Mouse (Mus musculus) layer of hippocampus, postnatal 36 days (tissue): ENCODE results near the gene Pdha2. TPM values are rescaled to one million over a fixed set of nuclear protein-coding genes. Genes with fewer than 3 reads are reported as not detected.

Experiments used
- DNase-seq, 2 experiments: peaks; one replicate each; pipeline ENCODE4 v3.0.0; 2022
- total RNA-seq, 2 experiments: library from RNA; stranded (reverse); gene quantifications; 2 replicates each; pipeline ENCODE4 v1.2.3; 2021

Gene Pdha2
- not detected for total RNA-seq

DNA sequence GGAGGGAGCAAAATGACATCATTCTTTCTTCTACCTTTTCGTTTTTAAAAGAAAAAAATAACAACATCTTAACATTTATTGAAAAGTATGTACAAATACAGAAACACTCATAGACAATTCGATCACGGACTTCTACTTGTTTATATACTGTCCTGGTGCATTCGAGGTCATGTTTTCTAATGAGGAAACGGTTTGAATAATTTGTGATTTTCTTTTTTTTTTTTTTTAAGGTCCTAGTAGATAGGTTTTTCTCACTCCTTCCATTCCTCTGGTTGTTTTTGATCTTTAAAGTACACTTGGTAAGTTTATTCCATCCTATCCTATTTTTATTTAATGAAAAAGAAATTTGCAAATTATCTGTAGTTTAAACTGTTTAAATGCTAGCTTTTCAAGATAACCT, at the start of gene Pdha2:
Gene Pdha2 (minus strand): TSS at position 101 of the 400 bp plus-strand sequence.
- DNase-seq: no peak

DNA sequence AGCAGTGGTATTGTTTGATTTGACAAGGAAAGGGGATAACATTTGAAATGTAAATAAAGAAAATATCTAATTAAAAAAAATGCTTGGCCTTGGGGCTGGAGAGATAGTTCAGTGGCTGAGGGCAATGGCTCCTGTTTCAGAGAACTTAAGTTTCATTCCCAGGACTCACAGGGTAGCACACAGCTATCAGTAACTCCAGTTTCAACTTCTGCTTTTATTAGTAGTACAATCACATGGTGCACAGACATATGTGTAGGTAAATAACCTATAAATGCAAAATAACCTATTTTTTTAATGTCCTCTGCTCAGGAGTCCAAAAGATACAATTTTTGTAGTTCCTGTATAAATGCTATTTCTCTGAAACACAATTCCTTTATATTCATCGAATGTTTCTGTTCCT, 48.4 kb upstream of the Pdha2 start:
- no peak for DNase-seq

DNA sequence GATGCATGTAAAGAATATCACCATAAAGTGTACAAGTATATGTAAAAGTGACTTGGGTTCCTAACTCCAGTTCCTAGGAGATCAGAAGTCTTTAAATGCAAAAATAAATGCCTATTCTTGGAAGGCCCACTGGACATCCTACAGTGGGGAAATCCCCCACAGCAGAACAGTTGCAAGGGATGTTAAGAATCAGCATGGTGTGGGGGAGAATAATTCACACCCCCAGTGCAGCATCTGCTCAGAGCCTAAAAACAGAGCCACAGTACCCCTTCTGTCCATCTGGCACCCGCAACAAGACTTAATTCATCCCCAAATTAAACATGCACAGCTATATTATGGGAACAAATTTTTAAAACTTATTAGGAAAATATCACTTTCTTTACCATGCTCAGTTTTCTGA, 39.3 kb upstream of the Pdha2 start:
- DNase-seq: peak; percentile 17 to 29

DNA sequence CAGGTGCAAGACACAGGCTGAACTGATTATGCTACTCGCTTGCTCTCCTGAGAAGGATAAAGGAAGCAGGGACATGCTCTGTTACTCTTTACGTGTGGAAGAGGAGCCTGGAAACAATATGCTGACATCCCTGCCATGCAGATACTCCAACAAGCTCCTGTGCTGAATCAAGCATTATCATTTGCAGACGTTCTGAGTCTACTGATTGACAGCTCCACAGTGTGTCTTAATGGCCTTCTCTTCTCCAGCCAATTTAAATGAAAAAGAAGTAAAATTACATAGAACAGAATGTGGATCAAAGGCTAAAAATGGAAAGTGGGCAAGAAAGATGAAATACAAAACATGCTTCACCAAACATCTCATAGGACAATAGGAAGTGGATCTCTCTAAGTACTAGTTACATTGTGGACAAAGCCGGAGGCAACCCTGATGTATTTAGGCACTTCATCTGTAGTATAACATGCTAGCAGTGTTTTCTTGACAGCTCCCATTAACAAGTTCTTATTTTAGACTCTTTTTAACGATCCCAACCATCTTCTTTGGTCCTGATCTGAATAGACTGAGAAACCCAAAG, 32.7 kb upstream of the Pdha2 start:
- no peak for DNase-seq

DNA sequence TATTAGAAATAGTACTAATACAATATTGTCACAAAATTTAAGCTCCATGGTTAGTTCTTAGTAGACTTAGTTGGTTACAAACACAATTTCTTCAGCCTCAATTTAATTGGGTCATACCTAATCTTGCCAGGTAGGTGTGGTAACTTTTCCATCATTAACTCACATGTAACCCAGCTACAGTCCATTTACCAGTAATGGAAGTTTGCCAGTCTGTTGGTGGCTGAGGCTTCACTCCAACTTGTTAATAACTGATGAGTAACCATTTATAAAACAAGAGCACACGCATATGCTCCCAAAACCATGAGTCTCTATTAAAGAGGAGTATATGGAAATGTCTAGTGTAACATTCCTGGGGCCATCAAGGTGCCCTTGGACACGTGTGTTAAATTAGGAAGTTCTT, 25.9 kb upstream of the Pdha2 start:
- no peak for DNase-seq

DNA sequence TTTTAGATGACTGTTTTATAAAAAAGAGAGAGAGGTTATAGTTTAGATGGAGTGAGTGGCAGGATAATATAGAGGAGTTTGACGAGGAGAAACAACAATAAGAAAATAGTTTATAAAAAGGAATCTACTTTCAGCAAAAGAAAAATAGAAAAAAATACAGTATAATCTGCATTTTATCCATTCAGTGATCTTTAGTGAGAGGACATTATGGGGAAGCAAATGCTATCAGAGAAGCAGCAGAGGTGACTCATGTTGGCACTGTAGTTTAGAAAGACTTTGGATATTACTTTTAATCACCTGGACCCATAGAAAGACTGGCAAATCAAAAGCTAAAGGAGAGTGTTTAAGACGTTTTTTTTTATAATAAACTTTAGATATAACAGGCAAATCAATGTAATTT, 17.0 kb upstream of the Pdha2 start:
- no peak for DNase-seq

DNA sequence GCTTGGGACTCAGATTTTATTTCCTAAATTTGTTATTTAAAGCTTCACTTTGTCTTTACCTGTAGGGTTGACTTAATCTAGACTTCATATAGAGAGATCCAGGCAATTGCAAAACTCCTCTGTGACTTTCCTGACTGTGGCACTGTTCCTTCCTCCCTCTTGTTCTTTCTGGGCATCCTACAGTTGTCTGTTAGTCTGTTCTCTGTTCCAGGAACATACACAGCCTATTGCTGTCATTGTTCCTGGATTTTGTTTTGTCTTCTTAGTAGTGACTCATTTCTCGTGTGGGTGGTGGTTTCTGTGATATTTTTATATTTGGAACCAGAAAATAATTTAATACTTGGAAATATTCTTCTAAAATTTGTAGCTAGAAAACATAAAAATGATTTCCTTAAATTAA, 10.2 kb upstream of the Pdha2 start:
- DNase-seq: no peak

DNA sequence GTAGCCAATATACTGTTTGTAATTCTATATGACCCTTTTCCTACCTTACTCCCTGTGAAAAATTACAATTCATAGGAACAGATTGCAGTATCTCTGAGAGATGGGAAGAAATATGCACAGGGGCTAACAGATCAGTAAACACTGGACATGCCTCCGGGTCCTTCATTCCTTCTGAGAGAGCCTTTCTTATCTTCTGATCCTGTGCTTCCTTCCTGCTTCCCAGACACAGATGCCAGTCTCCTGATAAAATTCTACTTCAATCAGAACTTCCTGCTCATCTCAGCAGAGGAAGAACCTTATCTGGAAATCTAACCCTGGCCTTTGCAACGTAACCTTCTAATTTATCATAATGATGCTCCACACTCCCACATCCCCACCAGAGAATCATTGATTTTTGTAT, 6.4 kb upstream of the Pdha2 start:
- DNase-seq: no peak

DNA sequence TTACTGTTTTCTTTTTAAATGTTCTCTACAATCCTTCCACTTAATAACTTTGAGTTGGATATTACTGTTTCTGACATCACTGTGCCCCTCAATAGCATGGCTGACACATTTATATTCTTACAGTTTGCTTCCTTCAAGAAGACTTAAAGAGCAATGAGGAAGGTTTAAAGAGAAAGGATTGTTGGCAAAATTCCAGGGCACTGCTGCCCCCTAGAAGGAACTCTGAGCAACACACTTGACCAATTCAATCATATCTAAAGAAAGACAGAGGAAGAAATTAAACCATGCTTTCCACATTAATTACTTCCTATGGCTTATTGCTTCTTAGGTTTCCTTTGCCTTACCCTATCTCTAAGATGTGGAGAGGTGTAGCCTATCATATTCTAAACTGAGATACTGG, 4.8 kb upstream of the Pdha2 start:
- DNase-seq: no peak

DNA sequence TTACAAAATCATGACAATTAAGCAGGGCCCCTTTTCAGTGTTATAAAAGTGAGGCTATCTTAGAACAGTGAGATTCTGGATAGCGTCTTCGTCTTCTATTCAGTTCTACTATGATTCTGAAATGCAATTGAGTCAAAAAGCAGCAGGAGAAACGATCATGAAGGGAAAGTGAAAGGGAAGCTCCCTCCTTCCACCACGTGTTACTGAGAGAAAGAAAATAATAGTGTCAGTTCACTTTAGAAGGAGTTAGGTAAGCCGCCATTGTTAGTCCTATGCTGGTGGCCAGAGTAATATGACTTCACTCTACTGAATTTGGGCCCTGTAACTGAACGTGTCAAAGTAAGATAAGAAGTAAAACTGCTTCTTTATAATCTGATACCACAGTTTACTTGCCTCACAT, 4.1 kb upstream of the Pdha2 start:
- no peak for DNase-seq

DNA sequence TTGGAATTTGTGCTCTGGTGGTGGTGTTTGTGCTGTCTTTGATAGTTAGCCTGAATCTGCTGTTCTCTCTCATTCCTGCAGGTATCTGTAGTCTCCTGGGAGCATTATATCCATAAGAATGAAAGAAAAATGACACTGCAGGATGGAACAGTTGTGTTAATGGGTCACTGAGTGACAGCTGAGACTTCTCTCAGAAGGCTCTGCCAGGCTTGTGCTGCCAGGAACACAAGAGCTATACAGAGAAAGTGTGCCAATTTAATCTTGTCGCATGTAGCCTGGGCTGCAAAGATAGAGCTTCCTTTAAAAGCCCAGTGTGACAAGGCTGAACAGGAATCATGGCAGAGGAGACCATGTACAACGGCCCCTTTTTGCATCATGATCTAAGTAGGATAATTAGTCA, 2.6 kb upstream of the Pdha2 start:
- DNase-seq: no peak

DNA sequence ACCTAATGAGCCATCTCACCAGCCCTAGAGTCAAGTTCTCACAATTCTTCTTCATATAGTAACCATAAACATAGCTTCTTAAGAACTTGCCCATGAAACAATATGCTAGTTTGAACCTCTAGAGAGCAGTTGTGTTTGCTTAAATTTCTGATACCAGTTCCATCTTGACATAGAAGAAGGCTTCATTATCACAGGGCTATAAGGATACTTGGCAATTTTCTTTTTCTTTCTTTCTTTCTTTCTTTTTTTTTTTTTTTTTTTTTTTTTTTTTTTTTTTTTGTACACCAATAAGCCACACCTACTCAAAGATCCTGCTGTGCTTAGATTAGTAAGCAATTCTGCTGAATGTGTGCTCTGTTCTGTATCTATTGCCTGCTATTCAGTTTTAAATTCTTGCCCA, 2.0 kb upstream of the Pdha2 start:
- DNase-seq: no peak

DNA sequence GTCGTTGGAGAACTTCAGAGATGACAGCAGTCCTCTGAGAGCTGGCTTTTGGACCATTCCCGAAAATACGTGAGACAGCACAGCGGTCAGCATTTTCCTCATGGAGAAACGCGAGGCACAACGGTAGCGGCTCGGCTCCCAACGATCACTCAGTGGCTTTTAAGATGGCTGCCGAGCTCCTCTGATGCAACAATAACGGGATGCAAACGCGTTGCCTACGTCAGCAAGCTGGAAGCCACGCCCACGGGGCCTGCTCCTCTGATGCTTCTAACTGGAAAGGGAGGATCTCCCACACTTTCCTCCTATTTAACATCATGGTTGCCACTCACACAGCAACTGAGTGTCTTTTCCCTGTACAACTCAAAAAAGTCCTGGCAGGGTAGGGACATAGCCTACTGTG, 511 bp downstream of the Pdha2 start:
- no peak for DNase-seq

DNA sequence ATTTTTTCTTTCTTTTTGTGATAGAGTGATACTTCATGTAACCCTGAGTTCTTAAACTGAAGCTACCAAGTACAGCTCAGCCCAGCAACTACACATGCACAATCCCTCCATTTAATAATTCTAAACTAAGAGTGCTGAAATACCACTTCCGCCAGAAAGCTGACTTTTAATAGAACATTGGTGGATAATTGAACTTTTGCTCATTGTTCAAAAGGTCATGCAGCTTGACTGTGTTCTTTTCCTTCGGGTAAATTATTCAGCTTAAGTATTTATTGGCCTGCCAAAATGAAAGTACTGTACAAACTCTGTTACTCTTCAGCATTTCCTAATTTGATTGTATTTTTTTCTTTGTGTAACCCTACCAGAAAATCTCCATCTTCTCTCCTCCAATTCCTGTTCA, 10.4 kb downstream of the Pdha2 start:
- DNase-seq: no peak

DNA sequence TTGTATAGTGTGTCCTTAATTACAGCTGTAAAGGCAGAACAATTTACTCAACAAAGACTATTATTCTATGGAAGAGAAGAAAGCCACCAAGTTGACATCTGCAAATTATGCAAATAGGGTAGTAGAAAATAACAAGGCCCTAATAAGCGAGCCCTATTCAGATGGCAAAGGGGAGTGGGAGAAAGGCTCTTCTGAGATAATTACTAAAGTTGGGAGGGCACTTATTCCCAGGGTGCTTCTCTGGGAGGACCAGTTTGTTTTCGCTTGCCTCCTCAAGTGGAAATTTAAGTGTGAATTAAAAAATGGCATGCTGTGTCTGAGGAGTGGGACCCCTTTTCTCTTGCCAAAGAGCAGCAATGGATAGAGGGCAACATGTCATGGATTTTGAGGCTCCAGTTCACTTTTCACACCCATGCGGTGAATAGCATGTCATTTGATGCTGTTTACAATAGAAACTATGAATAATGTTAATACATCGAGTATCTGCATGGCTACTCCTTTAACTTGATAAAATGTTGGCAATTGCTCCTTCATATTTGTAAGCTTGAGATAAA, 14.8 kb downstream of the Pdha2 start:
- DNase-seq: no peak

DNA sequence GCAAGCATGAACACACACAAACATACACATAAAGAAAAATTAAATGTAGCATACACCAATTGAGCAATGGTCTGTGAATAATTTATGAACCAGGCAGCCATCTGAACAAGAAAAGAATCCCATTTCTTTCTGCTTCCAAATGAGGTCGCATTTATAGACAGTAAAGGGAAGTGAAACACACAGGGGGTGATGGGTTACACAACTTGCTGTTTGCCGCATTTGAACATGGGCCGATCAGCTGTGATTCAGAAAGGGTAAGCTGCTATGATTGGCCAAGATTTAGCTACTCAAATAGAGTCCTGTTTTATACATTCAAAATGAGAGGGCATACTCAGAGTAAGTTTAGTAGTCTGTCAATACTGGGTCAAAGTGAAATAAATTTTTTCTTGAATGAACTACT, 20.5 kb downstream of the Pdha2 start:
- no peak for DNase-seq

DNA sequence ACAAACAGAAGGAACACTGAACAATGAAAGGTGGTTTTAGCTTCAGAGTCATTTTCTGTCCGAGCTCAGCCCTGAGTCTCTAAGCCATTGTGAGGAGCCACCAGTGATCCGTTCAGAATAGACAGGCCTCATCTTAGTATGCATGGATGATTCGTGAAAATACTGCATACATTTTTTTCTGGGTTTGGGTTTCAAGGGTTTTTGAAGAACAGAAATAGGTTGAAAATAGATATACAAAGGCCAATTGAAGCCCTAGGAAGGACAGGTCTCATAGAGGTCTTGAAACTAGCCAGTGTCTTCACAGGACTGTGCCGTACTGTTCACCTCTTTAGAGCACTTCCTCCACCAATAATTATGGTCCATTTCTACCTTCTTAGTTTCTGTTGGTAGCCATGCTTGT, 21.7 kb downstream of the Pdha2 start:
- no peak for DNase-seq

DNA sequence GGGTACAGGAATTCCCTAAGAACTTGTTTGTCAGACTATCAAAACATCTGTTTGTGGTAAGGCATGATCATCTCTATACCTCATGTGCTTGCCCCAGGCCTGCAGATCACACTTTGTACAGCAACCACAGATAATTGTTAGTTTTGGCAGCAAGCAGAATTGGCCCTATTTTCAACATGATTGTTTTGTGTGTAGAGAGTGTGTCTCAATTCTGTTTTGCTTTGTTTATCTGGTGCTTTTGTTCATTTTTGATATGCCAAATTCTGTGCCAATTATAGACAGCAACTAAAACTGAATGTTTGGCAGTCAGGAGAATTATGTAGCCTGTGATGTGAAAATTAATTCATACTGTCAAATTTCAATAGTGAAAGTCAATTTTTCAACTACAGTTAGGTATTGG, 51.2 kb downstream of the Pdha2 start:
- no peak for DNase-seq
